Mouse (Mus musculus) megakaryocyte, adult 5-6 weeks (primary cell): ENCODE data around the gene Rad51b. TPM values are rescaled to one million over a fixed set of nuclear protein-coding genes. Genes with fewer than 3 reads are reported as not detected.

Experiments used
- ATAC-seq: 2 replicates; pipeline ENCODE4 v1.8.0; 2016; ENCODE audit warnings: mild to moderate bottlenecking, inconsistent platforms; ENCODE audit not compliant: poor library complexity, severe bottlenecking
- total RNA-seq, 2 experiments: library from RNA; stranded (forward) in 1 of 2; stranded (reverse) in 1 of 2; fragments of 153-499, 151-499 nt in 1 of 2; fragments of 221-1000, 200-1000 nt in 1 of 2; gene quantifications; 2 replicates each; pipeline versions ENCODE4 v1.2.3 to v1.2.4; 2015 to 2017

The Rad51b gene
- total RNA-seq, 2 experiments from 2014 or later, result 3.2 to 7.1 TPM

GRCm38 (mm10) chr12:79433724-79434442 lies 136.8 kb downstream of the Rad51b start:
- peak; percentile 62 for ATAC-seq

- peak; percentile 32; the same call in 1 of the 2 replicates for ATAC-seq
Measured at GRCm38 (mm10) chr12:79435474-79435873, 138.4 kb downstream of the Rad51b start.

- no peak for ATAC-seq
Measured at GRCm38 (mm10) chr12:79436035-79436434, 139.0 kb downstream of the Rad51b start.

- no peak for ATAC-seq
Measured at GRCm38 (mm10) chr12:79436892-79437291, 139.8 kb downstream of the Rad51b start.

- ATAC-seq, result no peak
Measured at GRCm38 (mm10) chr12:79437572-79437971, 140.5 kb downstream of the Rad51b start.

- no peak for ATAC-seq
Measured at GRCm38 (mm10) chr12:79439961-79440360, 142.9 kb downstream of the Rad51b start.

GRCm38 (mm10) chr12:79441210-79442005 lies 144.3 kb downstream of the Rad51b start:
- peak; percentile 52; the same call in 1 of the 2 replicates for ATAC-seq

GRCm38 (mm10) chr12:79442126-79442525 lies 145.0 kb downstream of the Rad51b start:
- ATAC-seq, result no peak

- ATAC-seq, result no peak
Measured at GRCm38 (mm10) chr12:79442836-79443390, 145.8 kb downstream of the Rad51b start.

GRCm38 (mm10) chr12:79444646-79445045 lies 147.6 kb downstream of the Rad51b start:
- peak; percentile 70 for ATAC-seq

- ATAC-seq, result no peak
Measured at GRCm38 (mm10) chr12:79447039-79447438, 150.0 kb downstream of the Rad51b start.

- no peak for ATAC-seq
Measured at GRCm38 (mm10) chr12:79449817-79450411, 152.8 kb downstream of the Rad51b start.

- no peak for ATAC-seq
Measured at GRCm38 (mm10) chr12:79452882-79453281, 155.8 kb downstream of the Rad51b start.

GRCm38 (mm10) chr12:79454017-79454416 lies 156.9 kb downstream of the Rad51b start:
- ATAC-seq, result no peak

GRCm38 (mm10) chr12:79455061-79455847 lies 158.2 kb downstream of the Rad51b start:
- no peak for ATAC-seq

GRCm38 (mm10) chr12:79455848-79456164 lies 158.7 kb downstream of the Rad51b start:
- ATAC-seq, result no peak

GRCm38 (mm10) chr12:79456251-79456650 lies 159.2 kb downstream of the Rad51b start:
- no peak for ATAC-seq

GRCm38 (mm10) chr12:79463371-79463770 lies 166.3 kb downstream of the Rad51b start:
- ATAC-seq, result no peak

- no peak for ATAC-seq
Measured at GRCm38 (mm10) chr12:79470113-79470512, 173.0 kb downstream of the Rad51b start.

GRCm38 (mm10) chr12:79471868-79472267 lies 174.8 kb downstream of the Rad51b start:
- ATAC-seq, result no peak
